Mouse (Mus musculus) midbrain, postnatal 0 days (tissue): ENCODE results near the gene Rnf150. TPM values are rescaled to one million over a fixed set of nuclear protein-coding genes. Genes with fewer than 3 reads are reported as not detected.

Source experiments
- ATAC-seq: fragments of 200-750 bp; cut with Nextera tagmentation; 2 replicates; pipeline ENCODE4 v1.8.0; 2017; ENCODE audit warnings: moderate number of reproducible peaks, mild to moderate bottlenecking, moderate TSS enrichment, moderate library complexity; ENCODE audit not compliant: low FRiP score
- DNase-seq: peaks from one replicate; pipeline ENCODE4 v3.0.0-alpha.2; 2015; ENCODE audit warnings: low spot score
- H3K27ac ChIP-seq: fragments of 300-500 bp; sonication (generic); 2 replicates; pipeline ENCODE4 v1.5.1; 2014; ENCODE audit warnings: low read depth, mild to moderate bottlenecking, low read length, mixed read lengths
- H3K27me3 ChIP-seq: fragments of 300-500 bp; sonication (generic); 2 replicates; pipeline ENCODE4 v1.6.1; 2014; ENCODE audit warnings: low read length, control low read depth, mixed read lengths; ENCODE audit not compliant: insufficient read depth
- H3K36me3 ChIP-seq: fragments of 300-500 bp; sonication (generic); 2 replicates; pipeline ENCODE4 v1.6.1; 2014; ENCODE audit warnings: low read length, control low read depth, mixed read lengths; ENCODE audit not compliant: insufficient read depth
- H3K4me1 ChIP-seq: fragments of 300-500 bp; sonication (generic); 2 replicates; pipeline ENCODE4 v1.6.1; 2014; ENCODE audit warnings: mild to moderate bottlenecking, control low read depth, antibody characterized with exemption, low read length, mixed read lengths; ENCODE audit not compliant: insufficient read depth
- H3K4me2 ChIP-seq: fragments of 300-500 bp; sonication (generic); 2 replicates; pipeline ENCODE4 v1.6.1; 2014; ENCODE audit warnings: low read depth, mild to moderate bottlenecking, low read length, mixed read lengths; ENCODE audit not compliant: poor library complexity, severe bottlenecking
- H3K4me3 ChIP-seq: fragments of 300-500 bp; sonication (generic); 2 replicates; pipeline ENCODE4 v1.5.1; 2014; ENCODE audit warnings: low read depth, mild to moderate bottlenecking, low read length, moderate library complexity
- H3K9ac ChIP-seq: fragments of 300-500 bp; sonication (generic); replicated peaks from 2 replicates; pipeline ENCODE4 v1.6.1; 2014; ENCODE audit warnings: mild to moderate bottlenecking, low read length, moderate library complexity, mixed read lengths; ENCODE audit not compliant: poor library complexity, severe bottlenecking
- H3K9me3 ChIP-seq: fragments of 300-500 bp; sonication (generic); 2 replicates; pipeline ENCODE4 v1.6.1; 2016; ENCODE audit warnings: low read length, control low read depth
- CTCF ChIP-seq: IDR thresholded peaks from 2 replicates; pipeline ENCODE4 v1.5.1; 2016; ENCODE audit warnings: antibody characterized with exemption, mild to moderate bottlenecking
- WGBS: fragments of 180-500 bp; shearing (Covaris S2); extraction: QIAGEN DNeasy Blood & Tissue Kit; methylation state at CpG from one replicate; pipeline ENCODE4 v1.1.7; 2014; 5-methylcytosine and 5-hydroxymethylcytosine counted together
- polyA plus RNA-seq: library from polyadenylated mRNA; unstranded; fragments of >200 nt; fragmentation: Nextera tagmentation; extraction: Ambion mirVana; gene quantifications from 2 replicates; pipeline ENCODE4 v1.2.1, GENCODE M21; 2015
- total RNA-seq: library from RNA; depleted of rRNA; stranded (reverse); fragments of >200 nt; gene quantifications from 2 replicates; pipeline ENCODE4 v1.2.3, GENCODE M21; 2014

The Rnf150 gene
- total and polyA plus RNA-seq, 2 experiments from 2014 or later: 1.9 to 12.6 TPM

- ATAC-seq: no peak
These were observed 118.2 kb downstream of the Rnf150 start for GRCm38 (mm10) chr8:82981244-82981855.

GRCm38 (mm10) chr8:82982873-82983272 lies 119.7 kb downstream of the Rnf150 start:
- H3K4me2 ChIP-seq: no peak overlapping the region
- no peak overlapping the region for H3K4me3 ChIP-seq
- H3K27me3 ChIP-seq: no peaks in the 10 kb centered on the region
- ATAC-seq: no peak
- no peaks in the 10 kb centered on the region for H3K9me3 ChIP-seq
- H3K36me3 ChIP-seq: no peaks in the 10 kb centered on the region
- H3K27ac ChIP-seq: no peak overlapping the region
- no peak for TF ChIP-seq CTCF
- H3K4me1 ChIP-seq: no peaks in the 10 kb centered on the region
- H3K9ac ChIP-seq: no peak overlapping the region
- WGBS: 77% methylated on average over 1 of the region's 1 CpGs
- DNase-seq: no peak

More at GRCm38 (mm10) chr8:82981244-82981855, 118.2 kb downstream of the Rnf150 start:
- Histone ChIP-seq H3K4me3 (no peak overlapping the region), H3K36me3 (no peaks in the 10 kb centered on the region), H3K27ac (no peak overlapping the region), H3K9me3 (no peaks in the 10 kb centered on the region), H3K4me2 (no peak overlapping the region), H3K4me1 (no peaks in the 10 kb centered on the region), H3K9ac (no peak overlapping the region), H3K27me3 (no peaks in the 10 kb centered on the region)
- WGBS: 85% methylated on average over 4 of the region's 4 CpGs
- TF ChIP-seq CTCF: no peak
- DNase-seq: no peak

- Histone ChIP-seq H3K36me3 (no peaks in the 10 kb centered on the region), H3K4me3 (no peak overlapping the region), H3K4me2 (no peak overlapping the region), H3K9ac (no peak overlapping the region), H3K27me3 (no peaks in the 10 kb centered on the region), H3K9me3 (no peaks in the 10 kb centered on the region), H3K4me1 (no peaks in the 10 kb centered on the region), H3K27ac (no peak overlapping the region)
- no peak for ATAC-seq
- no peak for DNase-seq
- 81% methylated on average over 5 of the region's 5 CpGs for WGBS
- TF ChIP-seq CTCF: no peak
These were observed 120.1 kb downstream of the Rnf150 start for GRCm38 (mm10) chr8:82983301-82983700.

- Histone ChIP-seq H3K36me3 (no peaks in the 10 kb centered on the region), H3K27me3 (no peaks in the 10 kb centered on the region), H3K4me1 (no peaks in the 10 kb centered on the region), H3K27ac (no peak overlapping the region), H3K4me2 (no peak overlapping the region), H3K9ac (no peak overlapping the region), H3K4me3 (no peak overlapping the region), H3K9me3 (no peaks in the 10 kb centered on the region)
- ATAC-seq (no peak), DNase-seq (no peak)
- 82% methylated on average over 4 of the region's 4 CpGs for WGBS
- no peak for TF ChIP-seq CTCF
These were observed 128.9 kb downstream of the Rnf150 start for GRCm38 (mm10) chr8:82992093-82992492.

- no peak for ATAC-seq
- Histone ChIP-seq H3K36me3 (no peaks in the 10 kb centered on the region), H3K4me2 (no peak overlapping the region), H3K9ac (no peak overlapping the region), H3K27me3 (no peaks in the 10 kb centered on the region), H3K4me1 (no peaks in the 10 kb centered on the region), H3K9me3 (no peaks in the 10 kb centered on the region), H3K27ac (no peak overlapping the region), H3K4me3 (no peak overlapping the region)
- no peak for TF ChIP-seq CTCF
- no peak for DNase-seq
- 83% methylated on average over 3 of the region's 3 CpGs for WGBS
These were observed 132.7 kb downstream of the Rnf150 start for GRCm38 (mm10) chr8:82995727-82996438.

GRCm38 (mm10) chr8:82996843-82997242 lies 133.7 kb downstream of the Rnf150 start:
- no peak for TF ChIP-seq CTCF
- no peak for DNase-seq
- Histone ChIP-seq H3K9ac (no peak overlapping the region), H3K27me3 (no peaks in the 10 kb centered on the region), H3K36me3 (no peaks in the 10 kb centered on the region), H3K4me1 (no peaks in the 10 kb centered on the region), H3K27ac (no peak overlapping the region), H3K4me2 (no peak overlapping the region), H3K4me3 (no peak overlapping the region), H3K9me3 (no peaks in the 10 kb centered on the region)
- 81% methylated on average over 3 of the region's 3 CpGs for WGBS
- no peak for ATAC-seq
